Mouse (Mus musculus) heart, embryonic 13.5 days (tissue): ENCODE measurements around the gene Spsb2. TPM values are rescaled to one million over a fixed set of nuclear protein-coding genes. Genes with fewer than 3 reads are reported as not detected.
A peak's percentile ranks its signal among the peaks of the same experiment; 100 is the strongest.

Experiments used
- ATAC-seq: fragments of 200-750 bp; cut with Nextera tagmentation; 2 replicates; pipeline ENCODE4 v1.8.0; 2017; ENCODE audit warnings: moderate TSS enrichment; ENCODE audit not compliant: insufficient number of reproducible peaks, low FRiP score, low TSS enrichment; ENCODE audit errors: extremely low read depth
- H3K27ac ChIP-seq: fragments of 300-500 bp; sonication (generic); replicated peaks from 2 replicates; pipeline ENCODE4 v1.5.1; 2015; ENCODE audit warnings: moderate library complexity, mild to moderate bottlenecking, inconsistent platforms
- H3K27me3 ChIP-seq: fragments of 300-500 bp; sonication (generic); replicated peaks from 2 replicates; pipeline ENCODE4 v1.6.1; 2015; ENCODE audit warnings: mild to moderate bottlenecking, inconsistent platforms
- H3K36me3 ChIP-seq: fragments of 300-500 bp; sonication (generic); 2 replicates; pipeline ENCODE4 v1.6.1; 2015; ENCODE audit warnings: mild to moderate bottlenecking, inconsistent platforms
- H3K4me1 ChIP-seq: fragments of 300-500 bp; sonication (generic); 2 replicates; pipeline ENCODE4 v1.6.1; 2015; ENCODE audit warnings: inconsistent platforms
- H3K4me2 ChIP-seq: fragments of 300-500 bp; sonication (generic); 2 replicates; pipeline ENCODE4 v1.6.1; 2015; ENCODE audit warnings: inconsistent platforms, mild to moderate bottlenecking, moderate library complexity
- H3K4me3 ChIP-seq: fragments of 300-500 bp; sonication (generic); 2 replicates; pipeline ENCODE4 v1.5.1; 2015; ENCODE audit warnings: moderate library complexity, mild to moderate bottlenecking, inconsistent platforms
- H3K9ac ChIP-seq: fragments of 300-500 bp; sonication (generic); 2 replicates; pipeline ENCODE4 v1.6.1; 2015; ENCODE audit warnings: inconsistent platforms, mild to moderate bottlenecking, moderate library complexity
- H3K9me3 ChIP-seq: fragments of 300-500 bp; sonication (generic); 2 replicates; pipeline ENCODE4 v1.6.1; 2016; ENCODE audit warnings: inconsistent platforms
- WGBS: fragments of 180-500 bp; shearing (Covaris S2); methylation state at CpG from one replicate; pipeline ENCODE4 v1.1.7; 2015; ENCODE audit warnings: mixed read lengths; 5-methylcytosine and 5-hydroxymethylcytosine counted together
- polyA plus RNA-seq: library from polyadenylated mRNA; unstranded; fragments of >200 nt; fragmentation: Nextera tagmentation; extraction: Ambion mirVana; gene quantifications from 2 replicates; pipeline ENCODE4 v1.2.1, GENCODE M21; 2015

Gene Spsb2
- polyA plus RNA-seq: 8.4 and 10.9 TPM in 2 replicates

- Histone ChIP-seq H3K4me1 (peaks cover 62% of the 10 kb centered on the region), H3K27me3 (no peaks in the 10 kb centered on the region), H3K4me2 (peak within 1 kb of the TSS; percentile 96), H3K4me3 (peak within 1 kb of the TSS; percentile 70), H3K9ac (peak within 1 kb of the TSS; percentile 87), H3K27ac (peak within 1 kb of the TSS; percentile 97), H3K36me3 (peaks cover 29% of the 10 kb centered on the region), H3K9me3 (no peaks in the 10 kb centered on the region)
- peak; percentile 50 for ATAC-seq
- 3% methylated on average over 29 of the region's 29 CpGs for WGBS
These were observed at the start of gene Spsb2 for GRCm38 (mm10) chr6:124808358-124809012. Spsb2 (plus strand) TSS chr6:124808661.

GRCm38 (mm10) chr6:124758849-124759232, 49.6 kb upstream of the Spsb2 start:
- 47% methylated on average over 2 of the region's 2 CpGs for WGBS
- Histone ChIP-seq H3K4me3 (peak overlapping the region; percentile 18), H3K9ac (peak overlapping the region; percentile 98), H3K36me3 (0 out of 2 replicates have a peak, but pooled peaks cover under 1% of the 10 kb centered on the region), H3K27ac (peak overlapping the region; percentile 99), H3K4me1 (peaks cover 43% of the 10 kb centered on the region), H3K9me3 (no peaks in the 10 kb centered on the region), H3K4me2 (peak overlapping the region; percentile 84), H3K27me3 (peaks cover 35% of the 10 kb centered on the region)
- no peak for ATAC-seq

GRCm38 (mm10) chr6:124759259-124759658, 49.2 kb upstream of the Spsb2 start:
- under 1% methylated on average over 5 of the region's 5 CpGs for WGBS

GRCm38 (mm10) chr6:124765951-124766350, 42.5 kb upstream of the Spsb2 start:
- WGBS: 79% methylated on average over 7 of the region's 7 CpGs
- H3K4me3 ChIP-seq: no peak overlapping the region
- H3K4me1 ChIP-seq: peaks cover 27% of the 10 kb centered on the region
- no peak overlapping the region for H3K4me2 ChIP-seq
- H3K9ac ChIP-seq: no peak overlapping the region
- no peaks in the 10 kb centered on the region for H3K9me3 ChIP-seq
- no peaks in the 10 kb centered on the region for H3K36me3 ChIP-seq
- peaks cover 67% of the 10 kb centered on the region for H3K27me3 ChIP-seq
- H3K27ac ChIP-seq: no peak overlapping the region
- ATAC-seq: no peak

More at GRCm38 (mm10) chr6:124759259-124759658, 49.2 kb upstream of the Spsb2 start:
- Histone ChIP-seq H3K27me3 (peaks cover 38% of the 10 kb centered on the region), H3K4me3 (peak overlapping the region; percentile 18), H3K9ac (peak overlapping the region; percentile 98), H3K27ac (peak overlapping the region; percentile 99), H3K4me2 (peak overlapping the region; percentile 84), H3K9me3 (no peaks in the 10 kb centered on the region), H3K36me3 (no peaks in the 10 kb centered on the region), H3K4me1 (peaks cover 39% of the 10 kb centered on the region)
- ATAC-seq: no peak

GRCm38 (mm10) chr6:124767536-124767919, 40.9 kb upstream of the Spsb2 start:
- H3K4me1 ChIP-seq: peaks cover 27% of the 10 kb centered on the region
- 0 out of 2 replicates have a peak overlapping the region, but pooled peaks have one; percentile 24 for H3K9ac ChIP-seq
- no peak overlapping the region for H3K4me2 ChIP-seq
- 46% methylated on average over 4 of the region's 4 CpGs for WGBS
- no peaks in the 10 kb centered on the region for H3K9me3 ChIP-seq
- H3K27me3 ChIP-seq: peaks cover 54% of the 10 kb centered on the region
- no peak overlapping the region for H3K4me3 ChIP-seq
- no peaks in the 10 kb centered on the region for H3K36me3 ChIP-seq
- no peak overlapping the region for H3K27ac ChIP-seq
- ATAC-seq: no peak

GRCm38 (mm10) chr6:124767920-124768703, 40.3 kb upstream of the Spsb2 start:
- Histone ChIP-seq H3K27ac (no peak overlapping the region), H3K27me3 (peaks cover 48% of the 10 kb centered on the region)

GRCm38 (mm10) chr6:124768704-124769044, 39.8 kb upstream of the Spsb2 start:
- H3K4me1 ChIP-seq: peaks cover 27% of the 10 kb centered on the region
- H3K27me3 ChIP-seq: peaks cover 48% of the 10 kb centered on the region
- peak overlapping the region; percentile 77 for H3K4me2 ChIP-seq
- no peaks in the 10 kb centered on the region for H3K36me3 ChIP-seq
- H3K27ac ChIP-seq: no peak overlapping the region
- peak overlapping the region; percentile 54 for H3K4me3 ChIP-seq
- ATAC-seq: no peak
- WGBS: 6% methylated on average over 9 of the region's 9 CpGs
- peak overlapping the region; percentile 78 for H3K9ac ChIP-seq
- H3K9me3 ChIP-seq: no peaks in the 10 kb centered on the region

More at GRCm38 (mm10) chr6:124767920-124768703, 40.3 kb upstream of the Spsb2 start:
- H3K4me1 ChIP-seq: peaks cover 27% of the 10 kb centered on the region
- no peaks in the 10 kb centered on the region for H3K36me3 ChIP-seq
- H3K9ac ChIP-seq: peak overlapping the region; percentile 78
- WGBS: 26% methylated on average over 19 of the region's 19 CpGs
- H3K4me2 ChIP-seq: peak overlapping the region; percentile 77
- no peaks in the 10 kb centered on the region for H3K9me3 ChIP-seq
- ATAC-seq: peak; percentile 51; the same call in 1 of the 2 replicates
- H3K4me3 ChIP-seq: peak overlapping the region; percentile 54

GRCm38 (mm10) chr6:124769101-124769765, 39.2 kb upstream of the Spsb2 start, which contains the start of gene Eno2:
Eno2 (minus strand) TSS chr6:124769673.
- H3K4me2 ChIP-seq: peak within 1 kb of the TSS; percentile 77
- no peak within 1 kb of the TSS for H3K27ac ChIP-seq
- under 1% methylated on average over 54 of the region's 54 CpGs for WGBS
- ATAC-seq: peak; percentile 3; the same call in 1 of the 2 replicates
- H3K4me3 ChIP-seq: peak within 1 kb of the TSS; percentile 54
- no peaks in the 10 kb centered on the region for H3K36me3 ChIP-seq
- H3K9ac ChIP-seq: peak within 1 kb of the TSS; percentile 78
- H3K27me3 ChIP-seq: peaks cover 43% of the 10 kb centered on the region
- no peaks in the 10 kb centered on the region for H3K9me3 ChIP-seq
- H3K4me1 ChIP-seq: peaks cover 27% of the 10 kb centered on the region

GRCm38 (mm10) chr6:124770013-124770412, 38.4 kb upstream of the Spsb2 start:
- peak overlapping the region; percentile 78 for H3K9ac ChIP-seq
- no peaks in the 10 kb centered on the region for H3K36me3 ChIP-seq
- H3K27me3 ChIP-seq: peaks cover 43% of the 10 kb centered on the region
- WGBS: 26% methylated on average over 7 of the region's 7 CpGs
- no peak for ATAC-seq
- no peaks in the 10 kb centered on the region for H3K9me3 ChIP-seq
- H3K4me2 ChIP-seq: peak overlapping the region; percentile 77
- peaks cover 27% of the 10 kb centered on the region for H3K4me1 ChIP-seq
- H3K4me3 ChIP-seq: peak overlapping the region; percentile 54
- H3K27ac ChIP-seq: no peak overlapping the region

- WGBS: 77% methylated on average over 15 of the region's 15 CpGs
- H3K4me2 ChIP-seq: peak overlapping the region; percentile 77; the same call in 1 of the 2 replicates
These were observed 38.0 kb upstream of the Spsb2 start for GRCm38 (mm10) chr6:124770511-124770910.

More at GRCm38 (mm10) chr6:124770511-124770910, 38.0 kb upstream of the Spsb2 start:
- Histone ChIP-seq H3K9me3 (no peaks in the 10 kb centered on the region), H3K4me3 (no peak overlapping the region), H3K9ac (no peak overlapping the region), H3K36me3 (no peaks in the 10 kb centered on the region), H3K27ac (no peak overlapping the region), H3K4me1 (peaks cover 27% of the 10 kb centered on the region), H3K27me3 (peaks cover 43% of the 10 kb centered on the region)
- no peak for ATAC-seq
